Mouse (Mus musculus) stomach, postnatal 0 days (tissue): Measurements from ENCODE around the gene Trpm5. TPM values are rescaled to one million over a fixed set of nuclear protein-coding genes. Genes with fewer than 3 reads are reported as not detected.
A peak's percentile ranks its signal among the peaks of the same experiment; 100 is the strongest.

Source experiments
- ATAC-seq: fragments of 200-750 bp; cut with Nextera tagmentation; 2 replicates; pipeline ENCODE4 v1.8.0; 2017; ENCODE audit not compliant: low FRiP score, low TSS enrichment
- DNase-seq: peaks from one replicate; pipeline ENCODE4 v3.0.0-alpha.2; 2016; ENCODE audit warnings: low spot score
- H3K27ac ChIP-seq: fragments of 300-500 bp; sonication (generic); replicated peaks from 2 replicates; pipeline ENCODE4 v1.5.1; 2014; ENCODE audit warnings: mild to moderate bottlenecking, control low read depth
- H3K27me3 ChIP-seq: fragments of 300-500 bp; sonication (generic); 2 replicates; pipeline ENCODE4 v1.6.1; 2014; ENCODE audit warnings: low read length; ENCODE audit not compliant: control insufficient read depth, insufficient read depth
- H3K36me3 ChIP-seq: fragments of 300-500 bp; sonication (generic); 2 replicates; pipeline ENCODE4 v1.6.1; 2014; ENCODE audit warnings: low read length, mixed read lengths; ENCODE audit not compliant: control insufficient read depth, insufficient read depth
- H3K4me1 ChIP-seq: fragments of 300-500 bp; sonication (generic); replicated peaks from 2 replicates; pipeline ENCODE4 v1.6.1; 2014; ENCODE audit warnings: antibody characterized with exemption; ENCODE audit not compliant: control insufficient read depth, insufficient read depth
- H3K4me2 ChIP-seq: fragments of 300-500 bp; sonication (generic); replicated peaks from 2 replicates; pipeline ENCODE4 v1.6.1; 2014; ENCODE audit warnings: low read depth, mild to moderate bottlenecking, control low read depth, moderate library complexity
- H3K4me3 ChIP-seq: fragments of 300-500 bp; sonication (generic); 2 replicates; pipeline ENCODE4 v1.5.1; 2014; ENCODE audit warnings: low read depth, low read length, control low read depth
- H3K9ac ChIP-seq: fragments of 300-500 bp; sonication (generic); 2 replicates; pipeline ENCODE4 v1.6.1; 2014; ENCODE audit warnings: mild to moderate bottlenecking, low read length, control low read depth, mixed read lengths
- H3K9me3 ChIP-seq: fragments of 300-500 bp; sonication (generic); 2 replicates; pipeline ENCODE4 v1.6.1; 2016; ENCODE audit warnings: low read length; ENCODE audit not compliant: control insufficient read depth
- CTCF ChIP-seq: IDR thresholded peaks from 2 replicates; pipeline ENCODE4 v1.5.1; 2016; ENCODE audit warnings: antibody characterized with exemption, low read depth, mild to moderate bottlenecking, moderate library complexity
- EP300 ChIP-seq: optimal IDR thresholded peaks from 2 replicates; pipeline ENCODE3; 2016; ENCODE audit warnings: antibody characterized with exemption
- WGBS: fragments of 180-500 bp; shearing (Covaris S2); extraction: QIAGEN DNeasy Blood & Tissue Kit; methylation state at CpG from one replicate; pipeline ENCODE4 v1.1.7; 2014; 5-methylcytosine and 5-hydroxymethylcytosine counted together
- polyA plus RNA-seq: library from polyadenylated mRNA; unstranded; fragments of >200 nt; fragmentation: Nextera tagmentation; extraction: Ambion mirVana; gene quantifications from 2 replicates; pipeline ENCODE4 v1.2.1, GENCODE M21; 2015

Gene Trpm5
- polyA plus RNA-seq, 1 experiment from 2014 or later: 2.0 TPM

GRCm38 (mm10) chr7:143065692-143066091, 28.8 kb downstream of the Trpm5 start:
- peaks cover 6% of the 10 kb centered on the region; the same call in 1 of the 2 replicates for H3K4me1 ChIP-seq
- 83% methylated on average over 2 of the region's 2 CpGs for WGBS
- ATAC-seq (no peak), DNase-seq (no peak)
- H3K27ac ChIP-seq: no peak overlapping the region
- TF ChIP-seq CTCF (no peak), EP300 (no peak)
- H3K9ac ChIP-seq: no peak overlapping the region
- no peaks in the 10 kb centered on the region for H3K27me3 ChIP-seq
- H3K9me3 ChIP-seq: no peaks in the 10 kb centered on the region
- no peak overlapping the region for H3K4me2 ChIP-seq
- H3K36me3 ChIP-seq: peaks cover 39% of the 10 kb centered on the region
- no peak overlapping the region for H3K4me3 ChIP-seq

GRCm38 (mm10) chr7:143064226-143064625, 30.2 kb downstream of the Trpm5 start:
- Histone ChIP-seq H3K4me1 (no peaks in the 10 kb centered on the region), H3K4me2 (no peak overlapping the region), H3K9me3 (no peaks in the 10 kb centered on the region), H3K36me3 (peaks cover 39% of the 10 kb centered on the region), H3K27ac (no peak overlapping the region), H3K27me3 (no peaks in the 10 kb centered on the region), H3K4me3 (no peak overlapping the region), H3K9ac (no peak overlapping the region)
- DNase-seq (no peak), ATAC-seq (no peak)
- WGBS: 78% methylated on average over 6 of the region's 6 CpGs
- TF ChIP-seq CTCF: no peak

DNA sequence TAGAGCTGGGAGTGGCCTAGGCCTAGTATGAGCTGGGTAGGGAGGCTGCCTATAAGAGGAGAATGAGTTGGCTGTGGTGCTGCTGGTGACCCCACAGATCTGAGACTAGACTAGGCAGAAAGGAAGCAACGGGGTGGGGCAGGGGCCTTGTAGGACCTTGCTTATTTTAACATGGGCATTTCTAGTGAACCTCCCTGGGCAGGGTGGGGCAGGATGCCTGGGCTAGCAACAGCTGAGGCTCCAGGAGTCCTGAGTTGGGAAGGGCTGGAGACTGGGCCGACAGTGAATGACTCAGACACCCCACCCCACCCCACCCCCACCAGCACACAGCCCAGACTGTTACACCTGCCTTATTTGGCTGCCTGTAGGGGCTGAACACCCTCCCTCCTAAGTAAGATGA, 31.7 kb downstream of the Trpm5 start:
- WGBS: 28% methylated on average over 2 of the region's 2 CpGs
- DNase-seq (peak; percentile 56), ATAC-seq (peak; percentile 70)
- Histone ChIP-seq H3K4me3 (no peak overlapping the region), H3K9me3 (no peaks in the 10 kb centered on the region), H3K27me3 (no peaks in the 10 kb centered on the region), H3K4me1 (peaks cover 13% of the 10 kb centered on the region), H3K36me3 (peaks cover 32% of the 10 kb centered on the region), H3K9ac (no peak overlapping the region), H3K27ac (0 out of 2 replicates have a peak overlapping the region, but pooled peaks have one; percentile 13), H3K4me2 (no peak overlapping the region)
- no peak for TF ChIP-seq CTCF
- no peak for TF ChIP-seq EP300

DNA sequence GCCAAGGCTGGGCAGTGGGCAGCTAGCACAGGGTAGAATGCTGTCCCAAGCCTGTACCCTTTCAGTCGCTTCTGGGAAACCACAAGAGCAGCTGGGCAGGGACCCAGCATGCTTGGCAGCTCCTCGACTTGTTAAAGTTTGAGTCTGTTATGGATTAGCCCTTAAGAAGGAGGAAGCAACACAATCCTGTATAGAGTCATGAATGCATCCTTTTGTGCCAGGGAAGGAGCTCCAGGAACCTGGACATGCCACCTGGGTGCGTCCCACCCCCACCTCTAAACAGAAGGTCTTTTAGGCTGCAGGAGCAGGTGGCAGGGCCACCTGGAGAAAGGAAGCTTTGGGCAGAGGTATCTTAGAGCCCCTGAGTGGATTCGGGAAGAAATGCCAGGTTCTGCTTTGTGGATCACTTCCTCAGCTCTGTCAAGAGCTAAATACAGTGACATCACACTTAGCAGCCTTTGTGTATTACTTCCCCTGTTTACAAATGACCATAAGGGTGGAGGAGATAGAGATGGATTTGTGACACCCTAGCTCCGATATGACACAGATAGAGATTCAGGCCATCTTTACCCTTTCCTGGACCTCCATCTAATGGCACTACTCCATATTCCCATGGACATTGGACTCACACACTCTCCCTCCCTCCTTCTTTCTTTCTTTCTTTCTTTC, 35.1 kb downstream of the Trpm5 start:
- ATAC-seq: no peak
- 48% methylated on average over 5 of the region's 5 CpGs for WGBS
- Histone ChIP-seq H3K9me3 (no peaks in the 10 kb centered on the region), H3K27ac (peak overlapping the region; percentile 67), H3K4me3 (no peak overlapping the region), H3K9ac (no peak overlapping the region; the same call in 1 of the 2 replicates), H3K27me3 (no peaks in the 10 kb centered on the region), H3K4me2 (no peak overlapping the region), H3K36me3 (peaks cover 11% of the 10 kb centered on the region; the same call in 1 of the 2 replicates), H3K4me1 (peaks cover 31% of the 10 kb centered on the region)
- DNase-seq: no peak
- TF ChIP-seq CTCF (no peak), EP300 (no peak)

DNA sequence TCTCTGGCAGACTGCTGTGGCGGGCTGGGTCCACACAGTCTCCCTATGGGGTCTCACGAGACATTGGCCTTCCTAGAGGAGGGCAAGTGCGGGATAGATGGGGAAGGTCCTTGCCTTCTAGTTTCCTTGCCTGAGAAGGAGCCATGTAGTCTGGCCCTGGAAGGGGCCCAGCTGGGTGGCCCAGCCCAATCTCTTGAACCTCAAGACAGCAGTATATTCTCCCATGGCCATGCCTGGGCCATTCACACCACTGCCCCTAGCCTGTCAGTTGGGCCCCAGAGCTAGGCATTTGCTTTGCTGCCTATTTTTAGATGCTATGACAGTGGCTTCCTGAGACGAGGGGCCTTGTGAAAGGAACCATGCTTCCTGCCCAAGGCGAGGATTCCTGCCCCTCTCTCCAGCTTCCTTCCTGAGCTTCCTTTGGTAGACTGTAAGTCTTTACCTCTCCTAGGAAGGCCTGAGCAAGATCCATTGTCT, 36.2 kb downstream of the Trpm5 start:
- 52% methylated on average over 5 of the region's 5 CpGs for WGBS

GRCm38 (mm10) chr7:143057667-143058220, 36.7 kb downstream of the Trpm5 start:
- ATAC-seq (no peak), DNase-seq (peak; percentile 54)
- Histone ChIP-seq H3K4me3 (no peak overlapping the region), H3K9ac (peak overlapping the region; percentile 27; the same call in 1 of the 2 replicates), H3K36me3 (peaks cover 4% of the 10 kb centered on the region; the same call in 1 of the 2 replicates), H3K4me2 (peak overlapping the region; percentile 32; the same call in 1 of the 2 replicates), H3K9me3 (no peaks in the 10 kb centered on the region), H3K4me1 (peaks cover 34% of the 10 kb centered on the region), H3K27me3 (no peaks in the 10 kb centered on the region), H3K27ac (peak overlapping the region; percentile 67)
- TF ChIP-seq EP300: no peak
- TF ChIP-seq CTCF: no peak
- 43% methylated on average over 9 of the region's 9 CpGs for WGBS

More for the DNA sequence above, 36.2 kb downstream of the Trpm5 start:
- Histone ChIP-seq H3K4me2 (peak overlapping the region; percentile 32; the same call in 1 of the 2 replicates), H3K27me3 (no peaks in the 10 kb centered on the region), H3K4me1 (peaks cover 34% of the 10 kb centered on the region), H3K9me3 (no peaks in the 10 kb centered on the region), H3K9ac (peak overlapping the region; percentile 27; the same call in 1 of the 2 replicates), H3K4me3 (no peak overlapping the region), H3K36me3 (peaks cover 4% of the 10 kb centered on the region; the same call in 1 of the 2 replicates), H3K27ac (peak overlapping the region; percentile 67)
- DNase-seq (no peak), ATAC-seq (no peak)
- TF ChIP-seq EP300: no peak
- no peak for TF ChIP-seq CTCF
